Mouse (Mus musculus) small intestine, adult 2 months (tissue): ENCODE measurements around the gene Aanat. TPM values are rescaled to one million over a fixed set of nuclear protein-coding genes. Genes with fewer than 3 reads are reported as not detected.

ENCODE experiments used
- H3K27ac ChIP-seq: fragments of 200-500 bp; 2 replicates; pipeline ENCODE4 v1.5.1; 2012; ENCODE audit warnings: low read depth, low read length, control low read depth, inconsistent platforms; ENCODE audit not compliant: insufficient read depth
- H3K27me3 ChIP-seq: fragments of 200-500 bp; 2 replicates; pipeline ENCODE4 v1.6.1; 2012; ENCODE audit warnings: mild to moderate bottlenecking, moderate library complexity, low read length, inconsistent platforms; ENCODE audit not compliant: control insufficient read depth, insufficient read depth
- H3K36me3 ChIP-seq: fragments of 200-500 bp; 2 replicates; pipeline ENCODE4 v1.6.1; 2012; ENCODE audit warnings: mild to moderate bottlenecking, low read length, control low read depth, inconsistent platforms; ENCODE audit not compliant: control insufficient read depth, insufficient read depth
- H3K4me1 ChIP-seq: fragments of 200-500 bp; 2 replicates; pipeline ENCODE4 v1.6.1; 2012; ENCODE audit warnings: low read length, inconsistent platforms, mixed read lengths; ENCODE audit not compliant: control insufficient read depth, insufficient read depth, insufficient read length
- H3K4me3 ChIP-seq: fragments of 200-500 bp; 2 replicates; pipeline ENCODE4 v1.5.1; 2012; ENCODE audit warnings: low read depth, mild to moderate bottlenecking, control low read depth, inconsistent platforms, low read length, moderate library complexity
- CTCF ChIP-seq: fragments of 200-500 bp; IDR thresholded peaks from 2 replicates; pipeline ENCODE4 v1.5.1; 2012; ENCODE audit warnings: low read depth, mild to moderate bottlenecking, control low read depth, inconsistent platforms, low read length, moderate library complexity, mixed read lengths; ENCODE audit not compliant: insufficient replicate concordance, insufficient read length; ENCODE audit errors: extremely low read depth
- POLR2A ChIP-seq: fragments of 200-500 bp; IDR thresholded peaks from 2 replicates; pipeline ENCODE4 v1.6.1; 2012; ENCODE audit warnings: low read depth, mild to moderate bottlenecking, control low read depth, inconsistent platforms, low read length, moderate library complexity
- WGBS: fragments of 180-500 bp; shearing (Covaris S2); methylation state at CpG from one replicate; pipeline ENCODE4 v1.1.7; 2018; 5-methylcytosine and 5-hydroxymethylcytosine counted together
- polyA plus RNA-seq: library from polyadenylated mRNA; depleted of rRNA; stranded (reverse); fragments of >200 nt; gene quantifications from 2 replicates; pipeline ENCODE4 v1.2.3, GENCODE M21; 2012

Aanat gene
- polyA plus RNA-seq, 1 experiment, result not detected

GRCm38 (mm10) chr11:116598193-116598592 lies 12.0 kb downstream of the Aanat start:
- TF ChIP-seq CTCF (no peak), POLR2A (no peak)
- no peaks in the 10 kb centered on the region for H3K27me3 ChIP-seq
- peaks cover 61% of the 10 kb centered on the region for H3K36me3 ChIP-seq
- no peak overlapping the region for H3K27ac ChIP-seq
- WGBS, result 89% methylated on average over 8 of the region's 8 CpGs
- no peak overlapping the region for H3K4me3 ChIP-seq
- H3K4me1 ChIP-seq, result no peaks in the 10 kb centered on the region

- Histone ChIP-seq H3K36me3 (peaks cover 70% of the 10 kb centered on the region), H3K4me3 (no peak overlapping the region), H3K4me1 (no peaks in the 10 kb centered on the region), H3K27ac (no peak overlapping the region), H3K27me3 (no peaks in the 10 kb centered on the region)
- TF ChIP-seq CTCF (no peak), POLR2A (no peak)
- WGBS, result 94% methylated on average over 15 of the region's 15 CpGs
These were observed 13.0 kb downstream of the Aanat start for GRCm38 (mm10) chr11:116599230-116599629.

GRCm38 (mm10) chr11:116601166-116601565 lies 14.9 kb downstream of the Aanat start:
- no peak for TF ChIP-seq POLR2A
- no peak for TF ChIP-seq CTCF
- Histone ChIP-seq H3K4me3 (no peak overlapping the region), H3K4me1 (no peaks in the 10 kb centered on the region), H3K27me3 (no peaks in the 10 kb centered on the region), H3K27ac (no peak overlapping the region), H3K36me3 (peaks cover 89% of the 10 kb centered on the region)
- 93% methylated on average over 8 of the region's 8 CpGs for WGBS

- Histone ChIP-seq H3K36me3 (peaks cover 90% of the 10 kb centered on the region), H3K4me3 (no peak overlapping the region), H3K27me3 (no peaks in the 10 kb centered on the region), H3K27ac (no peak overlapping the region), H3K4me1 (peaks cover 3% of the 10 kb centered on the region)
- TF ChIP-seq CTCF (no peak), POLR2A (no peak)
- 91% methylated on average over 8 of the region's 8 CpGs for WGBS
These were observed 15.8 kb downstream of the Aanat start for GRCm38 (mm10) chr11:116602043-116602442.

GRCm38 (mm10) chr11:116603339-116603738 lies 17.1 kb downstream of the Aanat start:
- Histone ChIP-seq H3K4me1 (peaks cover 7% of the 10 kb centered on the region), H3K36me3 (peaks cover 89% of the 10 kb centered on the region), H3K27ac (no peak overlapping the region), H3K27me3 (no peaks in the 10 kb centered on the region), H3K4me3 (no peak overlapping the region)
- 95% methylated on average over 10 of the region's 10 CpGs for WGBS
- TF ChIP-seq CTCF (peak; percentile 64; the same call in 1 of the 2 replicates), POLR2A (no peak)

- Histone ChIP-seq H3K27me3 (no peaks in the 10 kb centered on the region), H3K36me3 (peaks cover 88% of the 10 kb centered on the region), H3K27ac (no peak overlapping the region), H3K4me3 (no peak overlapping the region), H3K4me1 (peaks cover 7% of the 10 kb centered on the region)
- TF ChIP-seq POLR2A (no peak), CTCF (no peak)
- 96% methylated on average over 12 of the region's 12 CpGs for WGBS
These were observed 17.9 kb downstream of the Aanat start for GRCm38 (mm10) chr11:116604097-116604496.

- 90% methylated on average over 3 of the region's 3 CpGs for WGBS
- TF ChIP-seq CTCF (no peak), POLR2A (no peak)
- Histone ChIP-seq H3K27ac (no peak overlapping the region), H3K27me3 (no peaks in the 10 kb centered on the region), H3K36me3 (peaks cover 57% of the 10 kb centered on the region), H3K4me3 (no peak overlapping the region), H3K4me1 (peaks cover 15% of the 10 kb centered on the region)
These were observed 21.5 kb downstream of the Aanat start for GRCm38 (mm10) chr11:116607717-116608116.
